Comparison of ENCODE assay signal across 8 mouse cellular contexts in the genomic region with DNA sequence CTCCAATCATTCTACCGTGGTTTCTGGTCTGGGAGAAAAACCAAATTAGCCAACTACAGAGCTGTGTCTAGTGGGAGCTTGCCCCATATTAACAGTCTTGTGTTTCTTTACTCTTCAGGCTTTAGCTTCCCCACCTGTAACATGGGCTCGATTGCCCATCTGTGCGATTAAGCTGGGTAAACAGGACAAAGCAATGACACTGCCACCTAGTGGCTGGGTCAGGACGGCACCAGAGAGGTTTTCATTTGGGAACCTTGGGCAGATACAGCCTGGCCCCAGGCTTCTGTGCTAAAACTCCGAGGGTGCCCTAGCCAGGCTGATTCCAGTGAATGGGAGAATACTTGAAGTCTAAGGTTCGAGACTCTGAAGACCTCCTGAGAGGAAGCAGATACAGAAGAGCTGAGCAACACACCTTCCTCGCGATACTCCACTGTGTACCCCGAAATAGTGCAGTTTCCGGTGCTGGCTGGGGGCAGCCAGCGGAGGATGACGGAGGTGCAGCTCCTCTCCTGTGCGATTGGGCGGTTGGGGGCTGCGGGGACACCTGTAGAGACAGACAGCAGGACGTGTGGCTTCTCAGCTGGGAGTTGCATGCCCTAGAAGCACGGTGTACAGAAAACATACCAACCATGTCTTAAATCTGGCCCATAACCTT. TPM values are rescaled to one million over a fixed set of nuclear protein-coding genes. Genes with fewer than 3 reads are reported as not detected.
DNase-seq lines count a peak whose midpoint lies in the region; ATAC-seq and TF ChIP-seq lines count a peak whose summit lies in the region.

No protein-coding gene starts in this region.

- no peaks in the 10 kb centered on the region for H3K9me3 ChIP-seq in liver, postnatal 0 days (ENCODE audit: low read length)

- no peaks in the 10 kb centered on the region for H3K27me3 ChIP-seq in liver, postnatal 0 days (ENCODE audit: insufficient read depth, low read length)

- peak; percentile 44 to 58 for DNase-seq in frontal cortex, postnatal 36 days (ENCODE audit: low spot score in 2 of 2)
- no peak for DNase-seq in frontal cortex, postnatal 14 days (ENCODE audit: low spot score in 2 of 2)
- peak; percentile 29 to 55 for DNase-seq in urinary bladder, postnatal 36 days (ENCODE audit: low spot score in 2 of 2)
- no peak for DNase-seq in urinary bladder, postnatal 4 days (ENCODE audit: low spot score in 2 of 2)
- DNase-seq in cerebellum, postnatal 25 days: peak; percentile 54 to 67
- DNase-seq in induced T-regulatory cell, adult 2 months (ENCODE audit: low read depth): peak; percentile 81
- peak; percentile 72 for DNase-seq in liver, postnatal 0 days
- DNase-seq in spleen, postnatal 10 days (ENCODE audit: low spot score in 2 of 2): peak; percentile 43 to 71

- peak; percentile 93 for TF ChIP-seq CTCF in liver, postnatal 0 days (IDR thresholded peaks at IDR 0.05; ENCODE audit: low read depth)

- H3K4me1 ChIP-seq in liver, postnatal 0 days (ENCODE audit: insufficient read depth): no peaks in the 10 kb centered on the region

- ATAC-seq in liver, postnatal 0 days: peak; percentile 53; the same call in 1 of the 2 replicates

- WGBS in liver, postnatal 0 days (ENCODE audit: insufficient replicate concordance): 45% methylated on average over 17 of the region's 17 CpGs

- no peak for TF ChIP-seq EP300 in liver, postnatal 0 days (IDR thresholded peaks at IDR 0.05; ENCODE audit: low read depth)

- no peak overlapping the region for H3K4me2 ChIP-seq in liver, postnatal 0 days (ENCODE audit: low read depth, low read length)

- H3K4me3 ChIP-seq in liver, postnatal 0 days (ENCODE audit: low read depth, low read length): no peak overlapping the region

- H3K36me3 ChIP-seq in liver, postnatal 0 days (replicated peaks; ENCODE audit: insufficient read depth, low read length): no peaks in the 10 kb centered on the region

- H3K9ac ChIP-seq in liver, postnatal 0 days (replicated peaks): no peak overlapping the region

- H3K27ac ChIP-seq in liver, postnatal 0 days (ENCODE audit: low read depth): no peak overlapping the region

RNA-seq across cellular contexts. Expression of gene Umps, which starts 21.6 kb away (rescaled TPM):
- 16.7 and 18.6 TPM in 2 replicates for polyA plus RNA-seq in liver, postnatal 0 days (2015; fragmentation: Nextera tagmentation; extraction: Ambion mirVana)

Comparison
In these comparisons a context has a peak if more than half of its experiments do, and no peak if none do; other contexts are left out.
1. DNase-seq: peak in frontal cortex, postnatal 36 days (2 of 2), urinary bladder, postnatal 36 days (2 of 2), cerebellum, postnatal 25 days (2 of 2), induced T-regulatory cell, adult 2 months (single experiment), liver, postnatal 0 days (single experiment) and spleen, postnatal 10 days (2 of 2); none in frontal cortex, postnatal 14 days (0 of 2) and urinary bladder, postnatal 4 days (0 of 2).